Mouse (Mus musculus) ES-E14 (cell line): Measurements from ENCODE around the gene Ranbp1. TPM values are rescaled to one million over a fixed set of nuclear protein-coding genes. Genes with fewer than 3 reads are reported as not detected.

Source experiments
- DNase-seq: peaks from one replicate; pipeline ENCODE4 v3.0.0-alpha.2; 2013; ENCODE audit warnings: low read depth, low spot score
- H3K27ac ChIP-seq: 2 replicates; pipeline ENCODE4 v1.5.1; 2012; ENCODE audit warnings: low read depth, mild to moderate bottlenecking, low read length, moderate library complexity, mixed read lengths; ENCODE audit not compliant: poor library complexity, insufficient read depth, severe bottlenecking
- H3K36me3 ChIP-seq: 2 replicates; pipeline ENCODE4 v1.6.1; 2012; ENCODE audit warnings: mild to moderate bottlenecking, low read length, moderate library complexity, mixed read lengths; ENCODE audit not compliant: control insufficient read depth, poor library complexity, insufficient read depth, severe bottlenecking
- H3K4me1 ChIP-seq, 2 experiments: fragments of 150-350 bp in 1 of 2; sonication (generic) in 1 of 2; 2 replicates each; pipeline ENCODE4 v1.6.1; 2012; ENCODE audit warnings: low read length in 2 of 2, mild to moderate bottlenecking in 1 of 2, mixed read lengths in 1 of 2; ENCODE audit not compliant: control insufficient read depth in 2 of 2, insufficient read depth in 2 of 2, poor library complexity in 1 of 2
- H3K4me3 ChIP-seq, 2 experiments: fragments of 150-350 bp in 1 of 2; sonication (generic) in 1 of 2; 2 replicates each; pipeline ENCODE4 v1.5.1; 2012; ENCODE audit warnings: low read length in 2 of 2, low read depth in 1 of 2, mild to moderate bottlenecking in 1 of 2, mixed read lengths in 1 of 2; ENCODE audit not compliant: insufficient read depth in 1 of 2, poor library complexity in 1 of 2, severe bottlenecking in 1 of 2
- H3K9ac ChIP-seq: 2 replicates; pipeline ENCODE4 v1.6.1; 2012; ENCODE audit warnings: low read depth, mild to moderate bottlenecking, low read length, mixed read lengths; ENCODE audit not compliant: poor library complexity, insufficient read depth, severe bottlenecking
- H3K9me3 ChIP-seq: fragments of 150-350 bp; sonication (generic); 2 replicates; pipeline ENCODE4 v1.6.1; 2012; ENCODE audit warnings: low read depth, mild to moderate bottlenecking, low read length; ENCODE audit not compliant: control insufficient read depth, insufficient read depth
- CHD2 ChIP-seq: IDR thresholded peaks from 2 replicates; pipeline ENCODE4 v1.6.1; 2014; ENCODE audit warnings: mild to moderate bottlenecking, low read depth, low read length, inconsistent platforms
- HCFC1 ChIP-seq: IDR thresholded peaks from 2 replicates; pipeline ENCODE4 v1.6.1; 2012; ENCODE audit warnings: low read length, inconsistent platforms, borderline replicate concordance; ENCODE audit not compliant: insufficient read depth
- MAFK ChIP-seq: IDR thresholded peaks from 2 replicates; pipeline ENCODE4 v1.6.1; 2014; ENCODE audit warnings: mild to moderate bottlenecking, low read depth, low read length, inconsistent platforms; ENCODE audit not compliant: insufficient read depth
- ZC3H11A ChIP-seq: IDR thresholded peaks from 2 replicates; pipeline ENCODE4 v1.6.1; 2012; ENCODE audit warnings: low read depth, mild to moderate bottlenecking, inconsistent platforms, low read length, borderline replicate concordance
- ZNF384 ChIP-seq: IDR thresholded peaks from 2 replicates; pipeline ENCODE4 v1.6.1; 2012; ENCODE audit warnings: low read depth, low read length, inconsistent platforms
- in situ Hi-C, 2 experiments: fragments of 600-800 bp; cut with MboI; formaldehyde crosslinking; loops; one replicate each; pipeline ENCODE4 v1.15.1; 2025; ENCODE audit warnings: low sequenced_read_pairs in 2 of 2, inconsistent platforms in 1 of 2; ENCODE audit not compliant: unreplicated experiment in 2 of 2
- total RNA-seq: library from RNA; depleted of rRNA; stranded (reverse); fragments of 300-350 nt; gene quantifications from 2 replicates; pipeline ENCODE4 v1.2.3, GENCODE M21; 2012

Ranbp1 gene
- total RNA-seq, 1 experiment = 410 TPM

GRCm38 (mm10) chr16:18288166-18288565 lies 39.6 kb upstream of the Ranbp1 start:
- TF ChIP-seq ZC3H11A (no peak), ZNF384 (no peak)
- no peaks in the 10 kb centered on the region for H3K9me3 ChIP-seq
- DNase-seq = no peak
- in situ Hi-C loops = no loop called here
- H3K4me3 ChIP-seq = peak overlapping the region; percentile 89 to 99
- H3K27ac ChIP-seq = no peak overlapping the region
- H3K36me3 ChIP-seq = peaks cover 20% of the 10 kb centered on the region
- H3K4me1 ChIP-seq = peaks cover 0 to 7% of the 10 kb centered on the region in 2 experiments; a peak in 2 of 4 replicates
- peak overlapping the region; percentile 93 for H3K9ac ChIP-seq

- Histone ChIP-seq H3K4me1 (peaks cover 0 to 4% of the 10 kb centered on the region in 2 experiments; a peak in 1 of 4 replicates), H3K4me3 (no peak overlapping the region), H3K9me3 (no peaks in the 10 kb centered on the region), H3K27ac (peak overlapping the region; percentile 79; the same call in 1 of the 2 replicates), H3K36me3 (peaks cover 40% of the 10 kb centered on the region), H3K9ac (no peak overlapping the region; the same call in 1 of the 2 replicates)
- DNase-seq = peak; percentile 29
- no peak for TF ChIP-seq ZNF384
- no peak for TF ChIP-seq HCFC1
- no peak for TF ChIP-seq ZC3H11A
- TF ChIP-seq MAFK = no peak
- no peak for TF ChIP-seq CHD2
- in situ Hi-C loops = no loop called here
Measured at GRCm38 (mm10) chr16:18275166-18275565, 26.6 kb upstream of the Ranbp1 start.

GRCm38 (mm10) chr16:18268182-18268581 lies 19.6 kb upstream of the Ranbp1 start:
- in situ Hi-C loops = no loop called here
- Histone ChIP-seq H3K4me1 (peaks cover 2% of the 10 kb centered on the region in 2 experiments; a peak in 1 of 4 replicates), H3K27ac (no peak overlapping the region), H3K36me3 (peaks cover 24% of the 10 kb centered on the region), H3K4me3 (no peak overlapping the region), H3K9me3 (no peaks in the 10 kb centered on the region), H3K9ac (no peak overlapping the region)
- TF ChIP-seq CHD2 (no peak), HCFC1 (no peak), ZC3H11A (no peak), ZNF384 (no peak), MAFK (no peak)
- DNase-seq = no peak

- in situ Hi-C loops = no loop called here
- H3K9me3 ChIP-seq = no peaks in the 10 kb centered on the region
- TF ChIP-seq CHD2 (no peak), HCFC1 (no peak), MAFK (no peak), ZNF384 (no peak), ZC3H11A (no peak)
- DNase-seq = no peak
- H3K4me1 ChIP-seq = 0 out of 4 replicates have a peak, but pooled peaks cover 0 to 2% of the 10 kb centered on the region in 2 experiments
- H3K36me3 ChIP-seq = peaks cover 24% of the 10 kb centered on the region
- H3K9ac ChIP-seq = no peak overlapping the region
- no peak overlapping the region for H3K27ac ChIP-seq
- H3K4me3 ChIP-seq = no peak overlapping the region
Measured at GRCm38 (mm10) chr16:18265024-18265423, 16.5 kb upstream of the Ranbp1 start.

- H3K36me3 ChIP-seq = peaks cover 47% of the 10 kb centered on the region
- H3K4me1 ChIP-seq = no peaks in the 10 kb centered on the region
- H3K9ac ChIP-seq = no peak within 1 kb of the TSS
- in situ Hi-C loops = no loop called here
- no peak within 1 kb of the TSS for H3K27ac ChIP-seq
- DNase-seq = no peak
- H3K9me3 ChIP-seq = no peaks in the 10 kb centered on the region
- no peak for TF ChIP-seq ZNF384
- no peak within 1 kb of the TSS for H3K4me3 ChIP-seq
Measured at GRCm38 (mm10) chr16:18258221-18258620, 9.7 kb upstream of the Ranbp1 start, which contains the start of gene Gm49776. Gene Gm49776, minus strand, starts transcription at chr16:18258321.
